Mouse (Mus musculus) retina, embryonic 14.5 days (tissue): ENCODE measurements around the gene Nipal1.
A peak's percentile ranks its signal among the peaks of the same experiment; 100 is the strongest.

Source experiments
- DNase-seq: peaks from one replicate; pipeline ENCODE4 v3.0.0-alpha.2; 2015; ENCODE audit warnings: low spot score

Gene Nipal1

DNA sequence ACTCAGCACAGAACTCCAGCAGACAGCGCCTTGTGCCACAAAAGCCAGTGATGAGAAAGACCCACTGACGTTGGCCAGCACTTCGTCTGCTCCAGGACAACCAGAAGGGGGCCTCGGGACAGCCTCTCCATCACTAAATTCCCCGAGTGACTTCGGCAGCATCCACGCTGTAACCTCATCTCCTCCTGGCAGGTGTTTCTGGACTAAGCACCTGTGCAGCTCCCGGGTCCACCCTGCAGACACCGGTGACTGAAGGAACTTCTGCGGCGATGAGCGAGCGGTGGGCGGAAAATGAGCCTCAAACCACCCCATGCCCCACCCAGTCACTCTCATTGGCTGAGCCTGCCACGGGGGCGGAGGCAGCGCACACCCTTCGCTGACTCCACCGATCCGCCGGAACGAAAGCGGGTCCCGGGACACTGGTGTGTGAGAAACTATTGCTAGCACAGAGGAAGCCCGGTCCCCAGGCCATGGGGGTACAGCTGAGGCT, at the start of gene Nipal1:
Gene Nipal1, plus strand, starts transcription at position 378 of the 490 bp plus-strand sequence.
- DNase-seq = peak; percentile 75

DNA sequence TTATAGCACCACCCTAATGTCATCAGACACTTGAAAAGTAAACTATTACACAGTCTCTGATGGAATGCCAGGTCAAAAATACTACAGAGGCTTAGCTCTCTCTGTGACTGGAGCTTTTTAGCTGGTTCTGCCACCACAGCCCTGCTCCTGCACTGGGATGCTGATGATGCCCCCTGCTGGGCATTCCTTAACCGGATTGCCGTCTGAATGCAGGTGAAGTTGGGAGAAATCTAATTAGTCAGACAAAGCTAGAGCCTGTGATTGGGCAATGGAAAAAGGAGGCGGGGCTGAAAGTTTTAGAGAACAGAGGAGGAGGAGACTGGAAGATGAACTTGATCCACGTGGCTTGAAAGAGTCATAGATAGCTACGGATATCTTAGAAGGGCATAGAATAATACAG, 46.6 kb upstream of the Nipal1 start:
- peak; percentile 57 for DNase-seq

DNA sequence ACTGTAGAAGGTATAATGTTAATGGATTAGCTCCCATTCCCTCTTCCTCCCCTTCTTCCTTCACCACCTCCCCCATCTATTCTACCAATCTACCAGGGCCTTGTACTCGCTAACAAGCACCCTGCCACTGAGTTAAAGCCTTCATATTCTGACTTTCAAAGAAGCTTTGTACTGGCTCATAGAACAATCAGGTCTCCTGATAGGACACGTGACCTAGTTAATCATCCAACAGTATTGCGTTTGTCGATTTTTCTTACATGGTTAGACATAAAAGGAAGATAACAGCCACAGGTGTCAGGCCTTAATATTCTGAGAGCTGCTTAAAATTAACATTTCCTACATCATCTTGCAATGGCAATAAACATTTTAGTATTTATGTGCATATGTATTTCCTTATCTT, 44.5 kb upstream of the Nipal1 start:
- no peak for DNase-seq

DNA sequence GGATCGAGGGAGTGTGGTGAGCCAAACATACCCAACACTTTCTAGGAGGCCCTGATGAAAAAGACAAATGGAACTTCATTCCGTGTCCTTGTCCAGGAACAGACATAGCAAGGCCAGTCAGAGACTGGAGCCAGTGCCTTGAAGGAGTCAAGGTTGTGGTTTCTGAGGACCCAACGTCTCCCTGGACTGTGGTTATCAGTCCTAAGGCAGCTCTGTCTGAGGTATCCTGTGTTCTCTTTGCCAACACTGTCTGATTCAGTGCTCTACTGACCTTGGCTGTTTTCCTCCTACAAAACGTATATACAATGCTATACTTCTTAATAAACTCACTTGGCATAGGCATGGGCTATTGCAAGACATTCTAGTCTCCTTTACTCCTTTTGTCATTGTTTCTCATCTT, 30.2 kb upstream of the Nipal1 start:
- DNase-seq = no peak

- no peak for DNase-seq
Measured at GRCm38 (mm10) chr5:72621022-72621421, 26.6 kb upstream of the Nipal1 start.

DNA sequence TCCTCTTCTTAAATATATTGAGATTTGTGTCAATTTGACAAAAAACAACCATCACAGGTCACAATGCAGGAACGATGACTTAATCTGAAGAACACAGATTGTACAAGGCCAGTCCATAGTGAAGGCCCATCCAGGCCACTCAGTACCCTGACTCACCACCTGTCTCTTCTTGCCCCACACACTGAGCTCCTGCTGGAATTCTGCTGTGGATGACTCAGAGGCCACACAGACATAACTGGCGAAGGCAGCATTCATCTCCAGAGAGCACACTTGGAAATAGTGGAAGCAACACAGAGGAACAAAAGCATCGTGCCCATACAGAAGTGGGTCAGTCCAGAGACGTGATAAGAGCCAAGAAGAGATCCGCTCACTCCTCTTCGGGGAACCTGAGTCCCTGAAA, 17.6 kb upstream of the Nipal1 start:
- DNase-seq = no peak

DNA sequence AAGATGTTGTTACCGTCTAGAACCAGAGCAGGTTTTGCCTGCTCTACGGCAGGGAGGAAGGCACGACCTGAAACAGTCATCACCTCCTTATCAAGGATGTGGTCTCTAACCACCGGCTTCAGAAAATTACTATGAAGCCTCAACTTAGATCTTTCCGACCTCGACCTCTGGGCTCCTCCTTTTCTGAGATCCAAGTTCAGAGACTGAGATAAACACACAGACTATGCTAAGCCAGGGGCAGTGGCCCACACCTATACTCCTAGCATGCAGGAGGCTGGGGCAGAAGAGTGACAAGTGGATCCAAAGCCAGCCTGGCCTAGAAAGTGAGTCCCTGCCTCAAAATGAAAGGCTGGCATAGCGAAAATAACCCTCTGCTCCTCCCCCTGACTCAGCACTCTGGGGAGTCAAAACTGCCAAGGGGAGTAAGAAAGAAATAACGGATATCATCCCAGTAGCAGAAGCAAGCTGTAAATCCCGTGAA, 12.8 kb upstream of the Nipal1 start:
- no peak for DNase-seq

GRCm38 (mm10) chr5:72636122-72636521, 11.5 kb upstream of the Nipal1 start:
- DNase-seq = no peak

- no peak for DNase-seq
Measured at GRCm38 (mm10) chr5:72636576-72636975, 11.0 kb upstream of the Nipal1 start.

GRCm38 (mm10) chr5:72640072-72640471, 7.5 kb upstream of the Nipal1 start:
- DNase-seq = no peak

DNA sequence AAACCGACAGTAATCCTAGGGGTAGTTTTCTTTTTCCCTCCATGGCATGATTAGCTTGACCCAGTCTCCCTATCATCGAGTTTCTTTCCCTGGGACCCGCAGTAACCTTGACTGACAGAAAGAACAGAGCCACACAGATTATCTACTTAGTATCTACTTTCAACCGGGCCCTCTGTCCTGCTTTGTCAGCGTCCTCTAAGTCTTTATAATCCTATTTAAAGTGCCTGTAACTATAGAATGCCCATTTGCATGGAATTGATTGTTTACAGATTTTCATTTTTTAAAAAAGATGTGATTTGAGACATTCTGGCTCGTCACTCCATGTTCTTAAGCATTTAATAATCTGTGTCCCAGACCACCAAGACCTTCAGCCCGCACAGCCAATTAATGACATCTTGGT, 3.9 kb upstream of the Nipal1 start:
- DNase-seq = no peak

- no peak for DNase-seq
Measured at GRCm38 (mm10) chr5:72644175-72644574, 3.4 kb upstream of the Nipal1 start, which contains the start of gene Cnga1. TSS of gene Cnga1 (minus strand) at chr5:72644275.

- peak; percentile 29 for DNase-seq
Measured at GRCm38 (mm10) chr5:72646131-72646530, 1.5 kb upstream of the Nipal1 start.

- DNase-seq = no peak
Measured at GRCm38 (mm10) chr5:72646996-72647395, 599 bp upstream of the Nipal1 start.

- DNase-seq = peak; percentile 27
Measured at GRCm38 (mm10) chr5:72647958-72648595, 482 bp downstream of the Nipal1 start.

- no peak for DNase-seq
Measured at GRCm38 (mm10) chr5:72648987-72649735, 1.6 kb downstream of the Nipal1 start.

GRCm38 (mm10) chr5:72653068-72653674, 5.6 kb downstream of the Nipal1 start:
- no peak for DNase-seq

DNA sequence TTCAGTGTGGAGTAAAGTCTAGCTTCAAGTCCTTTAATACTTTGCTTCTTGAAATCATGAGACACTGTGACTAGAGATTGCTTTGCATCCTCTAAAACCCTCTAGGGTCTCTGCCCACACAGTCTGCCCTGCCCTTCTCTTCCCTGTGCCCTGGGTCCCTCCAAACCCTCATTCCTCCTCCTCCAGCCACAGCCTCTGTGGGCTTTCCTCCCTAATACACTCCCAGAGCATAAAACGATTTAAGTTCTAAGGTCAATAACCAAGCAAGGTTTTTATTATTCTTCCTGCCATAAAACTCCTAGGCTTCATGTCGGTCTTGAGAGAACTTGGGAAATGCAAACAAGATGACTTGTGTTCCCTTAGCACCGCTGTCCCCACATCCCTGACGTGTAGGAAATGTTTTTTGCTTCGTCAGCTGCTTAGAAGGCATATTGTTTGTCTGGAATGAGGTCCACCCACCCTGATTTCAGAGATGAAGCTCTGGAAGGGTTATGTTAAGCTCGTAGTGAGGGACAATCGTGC, 8.7 kb downstream of the Nipal1 start:
- no peak for DNase-seq

DNA sequence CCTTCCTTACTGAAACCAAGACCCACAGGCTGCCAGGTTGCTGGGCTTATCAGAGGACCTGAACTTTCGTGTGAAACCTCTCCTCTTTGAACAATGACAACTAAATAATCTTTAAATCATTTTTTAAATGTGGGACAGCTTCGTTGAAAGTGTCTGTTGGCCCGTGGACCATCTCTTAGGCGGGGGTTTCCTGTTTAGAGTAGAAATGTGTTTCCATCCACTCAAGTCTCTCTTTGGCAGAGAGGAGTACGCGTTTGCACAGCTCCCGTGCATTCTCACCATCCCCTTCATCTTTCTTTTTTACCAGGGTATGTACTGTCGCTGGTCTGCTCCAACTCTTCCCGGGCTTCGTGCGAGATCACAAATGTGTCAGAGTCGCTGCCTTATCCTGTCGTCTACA, 10.8 kb downstream of the Nipal1 start:
- DNase-seq = no peak

- no peak for DNase-seq
Measured at GRCm38 (mm10) chr5:72661051-72661781, 13.6 kb downstream of the Nipal1 start.

DNA sequence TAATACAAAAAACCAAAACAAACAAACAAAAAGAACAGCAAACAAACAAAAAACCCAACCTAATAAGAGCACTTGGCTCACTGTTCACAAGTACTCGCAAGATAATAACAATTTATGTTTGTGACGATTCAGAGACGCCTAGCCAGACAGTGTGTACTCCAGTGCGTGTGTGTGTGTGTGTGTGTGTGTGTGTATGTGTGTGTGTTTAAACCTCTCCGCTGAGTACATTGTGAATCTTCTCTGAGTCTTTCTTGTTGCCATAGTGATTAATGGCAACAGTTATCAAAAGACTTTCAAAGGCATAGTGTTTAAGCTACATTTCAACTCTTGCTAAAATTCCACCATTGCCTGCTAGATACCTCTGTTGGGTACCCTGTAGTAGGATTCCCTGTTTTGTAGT, 16.5 kb downstream of the Nipal1 start:
- DNase-seq = no peak

GRCm38 (mm10) chr5:72664854-72665253, 17.3 kb downstream of the Nipal1 start:
- DNase-seq = no peak
